Mouse (Mus musculus) embryonic fibroblast, embryonic 13.5 days (primary cell): ENCODE measurements around the gene Heatr5a. TPM values are rescaled to one million over a fixed set of nuclear protein-coding genes. Genes with fewer than 3 reads are reported as not detected.

ENCODE experiments used
- H3K27ac ChIP-seq: 2 replicates; pipeline ENCODE4 v1.5.1; 2012; ENCODE audit warnings: low read length, control low read depth, inconsistent platforms; ENCODE audit not compliant: insufficient read depth
- H3K4me1 ChIP-seq: 2 replicates; pipeline ENCODE4 v1.6.1; 2011; ENCODE audit warnings: low read length; ENCODE audit not compliant: control insufficient read depth, insufficient read depth
- H3K4me3 ChIP-seq: 2 replicates; pipeline ENCODE4 v1.5.1; 2011; ENCODE audit warnings: mild to moderate bottlenecking, control low read depth, low read length; ENCODE audit not compliant: insufficient read depth
- CTCF ChIP-seq: IDR thresholded peaks from 2 replicates; pipeline ENCODE4 v1.5.1; 2011; ENCODE audit warnings: mild to moderate bottlenecking, control low read depth, low read length, moderate library complexity, borderline replicate concordance; ENCODE audit not compliant: insufficient read depth
- POLR2A ChIP-seq: IDR thresholded peaks from 2 replicates; pipeline ENCODE4 v1.6.1; 2011; ENCODE audit warnings: low read depth, mild to moderate bottlenecking, control low read depth, low read length, moderate library complexity
- polyA plus RNA-seq: library from polyadenylated mRNA; stranded (reverse); fragments of >200 nt; gene quantifications from 2 replicates; pipeline ENCODE4 v1.2.4, GENCODE M21; 2011; ENCODE audit warnings: low read depth; ENCODE audit not compliant: missing spikeins, insufficient read length

Heatr5a gene
- polyA plus RNA-seq, 1 experiment: 54.1 TPM

DNA sequence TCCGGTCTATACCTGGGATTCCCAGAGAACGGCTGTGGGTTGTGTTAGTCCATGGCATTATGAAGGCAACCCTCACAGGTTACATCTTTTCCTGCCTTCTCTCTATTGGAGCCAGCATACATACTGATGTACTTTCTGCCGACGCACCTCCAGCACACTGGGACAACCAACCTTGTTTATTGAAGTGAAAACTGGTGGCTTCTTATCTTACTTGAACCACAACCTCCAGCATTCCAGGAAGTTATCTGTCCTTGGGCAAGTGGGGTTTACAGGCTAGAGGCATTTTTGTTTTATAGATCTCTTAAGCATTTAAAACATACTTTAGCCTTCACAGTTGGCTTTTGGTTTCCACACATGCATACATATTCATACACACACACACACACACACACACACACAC lies 119.5 kb downstream of the Heatr5a start:
- no peak overlapping the region for H3K4me3 ChIP-seq
- H3K4me1 ChIP-seq: 0 out of 2 replicates have a peak, but pooled peaks cover 2% of the 10 kb centered on the region
- no peak overlapping the region for H3K27ac ChIP-seq
- no peak for TF ChIP-seq CTCF
- no peak for TF ChIP-seq POLR2A

DNA sequence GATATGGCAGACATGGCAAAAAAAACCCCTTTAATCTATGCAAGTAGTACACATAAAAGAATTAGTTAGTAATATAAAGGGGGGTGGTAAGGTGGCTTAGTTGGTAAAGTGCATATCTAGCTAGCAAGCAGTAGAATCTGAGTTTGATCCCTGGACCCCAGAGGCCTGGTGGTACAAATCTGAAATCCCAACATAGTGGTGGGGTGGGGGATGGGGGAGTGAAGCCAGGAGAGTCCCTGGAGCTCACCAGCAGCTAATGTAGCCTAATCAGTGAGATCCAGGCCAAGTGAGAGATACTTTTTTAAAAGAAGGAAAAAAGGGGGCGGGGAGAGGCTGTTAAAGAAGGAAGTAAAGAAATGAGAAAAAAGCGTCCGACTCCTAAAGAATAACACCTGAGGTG lies 120.0 kb downstream of the Heatr5a start:
- Histone ChIP-seq H3K27ac (no peak overlapping the region), H3K4me3 (no peak overlapping the region), H3K4me1 (0 out of 2 replicates have a peak, but pooled peaks cover 2% of the 10 kb centered on the region)
- TF ChIP-seq POLR2A (no peak), CTCF (no peak)

GRCm38 (mm10) chr12:51850339-51850738 lies 120.8 kb downstream of the Heatr5a start:
- Histone ChIP-seq H3K4me3 (no peak overlapping the region), H3K4me1 (0 out of 2 replicates have a peak, but pooled peaks cover 2% of the 10 kb centered on the region), H3K27ac (no peak overlapping the region)
- TF ChIP-seq POLR2A: no peak
- TF ChIP-seq CTCF: no peak

- 0 out of 2 replicates have a peak, but pooled peaks cover 2% of the 10 kb centered on the region for H3K4me1 ChIP-seq
- no peak overlapping the region for H3K27ac ChIP-seq
- no peak overlapping the region for H3K4me3 ChIP-seq
- TF ChIP-seq CTCF (no peak), POLR2A (no peak)
These were observed 121.2 kb downstream of the Heatr5a start for GRCm38 (mm10) chr12:51849902-51850301.

- peak overlapping the region; percentile 83 for H3K27ac ChIP-seq
- TF ChIP-seq CTCF: no peak
- no peak for TF ChIP-seq POLR2A
- H3K4me1 ChIP-seq: peaks cover 9% of the 10 kb centered on the region
- H3K4me3 ChIP-seq: no peak overlapping the region
These were observed 123.0 kb downstream of the Heatr5a start for GRCm38 (mm10) chr12:51847953-51848680.

DNA sequence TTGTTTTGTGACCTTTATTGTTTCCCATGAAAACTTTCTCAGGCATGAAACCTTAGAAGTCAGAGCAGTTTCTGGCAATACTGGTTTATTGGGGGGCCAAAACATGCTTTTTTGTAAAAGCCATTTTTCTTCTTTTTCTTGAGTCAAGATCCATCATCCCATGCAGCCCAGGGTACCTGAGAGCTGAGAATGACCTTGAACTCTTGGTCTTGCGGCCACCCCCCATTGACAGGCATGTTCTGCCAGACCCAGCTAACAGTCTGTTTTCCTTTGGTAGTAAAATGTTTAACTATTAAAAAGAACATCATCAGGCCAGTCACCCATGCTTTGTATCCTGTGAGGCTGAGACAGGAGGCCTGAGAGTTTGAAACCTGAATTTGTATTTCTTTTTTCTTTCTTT lies 125.9 kb downstream of the Heatr5a start:
- Histone ChIP-seq H3K27ac (no peak overlapping the region), H3K4me1 (peaks cover 9% of the 10 kb centered on the region), H3K4me3 (no peak overlapping the region)
- TF ChIP-seq POLR2A (no peak), CTCF (no peak)

GRCm38 (mm10) chr12:51844771-51845256 lies 126.3 kb downstream of the Heatr5a start:
- H3K4me3 ChIP-seq: peak overlapping the region; percentile 49
- H3K27ac ChIP-seq: peak overlapping the region; percentile 55
- TF ChIP-seq POLR2A (peak; percentile 78), CTCF (no peak)
- peaks cover 9% of the 10 kb centered on the region for H3K4me1 ChIP-seq

DNA sequence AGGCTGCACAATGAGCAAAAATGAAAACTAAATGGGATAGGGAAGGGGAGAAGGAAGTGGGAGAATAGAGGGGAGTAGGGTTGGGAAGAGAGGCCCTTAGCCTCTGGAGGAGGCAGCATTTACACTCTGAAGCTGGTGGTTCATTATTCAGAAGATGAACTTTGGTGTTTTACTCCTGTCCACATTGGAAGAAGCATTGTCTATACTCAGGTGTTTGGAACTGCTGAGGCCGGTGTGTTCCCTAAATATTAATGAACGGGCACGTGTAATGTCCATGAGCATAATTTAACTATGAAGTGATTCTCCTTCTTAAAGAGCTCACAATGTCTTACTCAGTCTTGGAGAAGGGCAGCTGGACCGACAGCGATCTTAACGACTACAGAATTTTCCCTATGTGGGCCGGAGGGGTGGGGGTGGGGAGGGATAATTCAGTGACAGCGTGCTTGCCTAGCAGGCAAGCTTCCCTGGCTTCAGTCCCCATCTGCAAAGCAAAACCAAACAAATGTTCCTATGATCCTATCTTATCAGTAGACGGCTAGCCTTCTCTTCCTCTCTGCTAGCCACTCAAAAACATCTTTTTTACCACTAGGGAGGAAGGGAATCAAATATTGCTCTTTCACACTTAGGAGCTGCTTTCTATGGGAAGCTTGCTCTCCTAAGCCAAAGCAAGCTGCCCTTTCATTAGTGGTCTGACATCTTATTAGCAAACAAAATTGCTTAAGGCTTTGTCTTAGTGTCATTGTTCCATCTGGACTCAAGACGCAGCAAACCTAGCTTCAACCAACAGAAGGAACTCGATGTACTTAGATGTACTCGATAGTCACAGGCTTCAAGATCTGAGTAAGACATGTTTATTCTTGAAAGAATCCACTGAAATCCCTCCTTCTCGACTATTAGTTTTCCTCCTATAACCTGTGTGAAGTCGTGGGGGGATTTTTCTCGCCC lies 127.3 kb downstream of the Heatr5a start:
- peak overlapping the region; percentile 49; the same call in 1 of the 2 replicates for H3K4me3 ChIP-seq
- peaks cover 9% of the 10 kb centered on the region for H3K4me1 ChIP-seq
- peak overlapping the region; percentile 55; the same call in 1 of the 2 replicates for H3K27ac ChIP-seq
- TF ChIP-seq CTCF (no peak), POLR2A (no peak)

- H3K4me3 ChIP-seq: no peak overlapping the region
- no peak for TF ChIP-seq CTCF
- no peak for TF ChIP-seq POLR2A
- no peak overlapping the region for H3K27ac ChIP-seq
- H3K4me1 ChIP-seq: peaks cover 7% of the 10 kb centered on the region
These were observed 128.8 kb downstream of the Heatr5a start for GRCm38 (mm10) chr12:51842081-51842864.

GRCm38 (mm10) chr12:51839856-51840255 lies 131.3 kb downstream of the Heatr5a start:
- TF ChIP-seq CTCF (no peak), POLR2A (no peak)
- Histone ChIP-seq H3K4me1 (peaks cover 7% of the 10 kb centered on the region), H3K27ac (no peak overlapping the region), H3K4me3 (no peak overlapping the region)
